Mouse (Mus musculus) C2C12 (cell line): ENCODE results near the gene Rap1b.

Source experiments
- CEBPB ChIP-seq: IDR thresholded peaks from one replicate; pipeline ENCODE4 v1.6.1; 2011; ENCODE audit warnings: low read depth, mild to moderate bottlenecking, control low read depth, moderate library complexity
- CTCF ChIP-seq: IDR thresholded peaks from one replicate; pipeline ENCODE4 v1.5.1; 2011; ENCODE audit not compliant: control insufficient read depth, insufficient read depth, insufficient read length
- MAX ChIP-seq: IDR thresholded peaks from one replicate; pipeline ENCODE4 v1.6.1; 2011; ENCODE audit warnings: mild to moderate bottlenecking, control low read depth
- MYOG ChIP-seq: IDR thresholded peaks from one replicate; pipeline ENCODE4 v1.6.1; 2011; ENCODE audit not compliant: control insufficient read depth, insufficient read length; ENCODE audit errors: extremely low read depth
- USF1 ChIP-seq: IDR thresholded peaks from one replicate; pipeline ENCODE4 v1.6.1; 2011; ENCODE audit warnings: low read depth, mild to moderate bottlenecking, control low read depth, moderate library complexity

DNA sequence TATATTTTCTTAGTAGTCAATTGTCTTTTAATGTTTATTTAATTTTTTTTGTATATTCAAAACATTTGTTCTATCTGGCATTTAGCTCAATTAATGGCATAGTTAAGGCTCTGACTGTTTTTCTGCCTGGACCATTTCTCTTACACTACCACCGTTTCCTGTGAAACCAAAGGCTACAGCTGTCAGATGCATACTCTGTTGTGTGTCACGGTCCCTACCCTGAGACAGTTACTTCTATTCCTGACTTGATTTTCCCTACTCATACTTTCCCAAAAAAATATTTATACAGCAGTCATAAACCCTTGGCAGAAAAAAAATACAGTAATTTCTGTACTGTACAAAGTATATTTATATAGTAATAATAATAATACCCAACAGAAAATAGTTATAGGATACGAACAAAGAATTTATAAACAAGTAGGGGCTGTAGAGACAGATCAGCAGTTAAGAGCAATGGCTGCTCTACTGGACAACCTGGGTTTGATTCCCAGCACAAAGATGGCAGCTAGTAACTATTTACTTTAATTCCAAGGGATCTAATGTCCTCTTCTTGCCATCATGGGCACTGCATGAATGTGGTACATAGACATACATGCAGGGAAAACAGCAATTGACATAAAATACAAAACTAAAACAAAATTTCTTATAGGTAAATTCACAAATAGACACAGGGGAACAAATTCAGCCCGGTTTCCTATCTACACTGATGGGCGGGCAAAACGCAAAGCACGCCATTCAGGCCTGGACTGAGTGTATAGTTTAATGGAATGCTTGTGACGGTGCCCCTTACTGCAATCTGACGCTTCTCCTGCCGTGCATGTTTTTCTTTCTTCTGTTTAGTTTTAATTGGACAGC, 78.3 kb downstream of the Rap1b start:
- TF ChIP-seq USF1 (no peak), CTCF (no peak), MAX (no peak), CEBPB (no peak), MYOG (no peak)
